Mouse (Mus musculus) CH12.LX (cell line): ENCODE results near the gene Zeb2. TPM values are rescaled to one million over a fixed set of nuclear protein-coding genes. Genes with fewer than 3 reads are reported as not detected.

Experiments used
- DNase-seq: peaks from one replicate; pipeline ENCODE4 v3.0.0-alpha.2; 2013; ENCODE audit errors: extremely low read depth
- H3K27ac ChIP-seq: 2 replicates; pipeline ENCODE4 v1.5.1; 2012; ENCODE audit warnings: low read depth, mild to moderate bottlenecking, control low read depth, moderate library complexity; ENCODE audit not compliant: insufficient read depth
- H3K27me3 ChIP-seq: replicated peaks from 2 replicates; pipeline ENCODE3; 2012; ENCODE audit warnings: inconsistent platforms
- H3K36me3 ChIP-seq, 2 experiments: replicated peaks in 1 of 2; 2 replicates each; pipeline versions ENCODE3 to v1.6.1; 2012; ENCODE audit warnings: inconsistent platforms in 1 of 2, low read length in 1 of 2, mild to moderate bottlenecking in 1 of 2, mixed read lengths in 1 of 2, moderate library complexity in 1 of 2; ENCODE audit not compliant: control insufficient read depth in 1 of 2, insufficient read depth in 1 of 2
- H3K4me1 ChIP-seq, 2 experiments: 2 replicates each; pipeline ENCODE4 v1.6.1; 2012; ENCODE audit warnings: inconsistent platforms in 1 of 2, moderate library complexity in 1 of 2; ENCODE audit not compliant: insufficient read depth in 2 of 2, control insufficient read depth in 1 of 2
- H3K4me2 ChIP-seq: 2 replicates; pipeline ENCODE4 v1.6.1; 2012; ENCODE audit warnings: low read depth, mild to moderate bottlenecking, control low read depth; ENCODE audit not compliant: poor library complexity, insufficient read depth, severe bottlenecking
- H3K4me3 ChIP-seq, 3 experiments: fragments of 150-350 bp in 1 of 3; sonication (generic) in 1 of 3; replicated peaks in 1 of 3; 2 replicates each; pipeline versions ENCODE3 to v1.5.1; 2011 to 2012; ENCODE audit warnings: low read depth in 2 of 3, low read length in 2 of 3, mild to moderate bottlenecking in 2 of 3, moderate library complexity in 2 of 3, control low read depth in 1 of 3, improper control_type of control experiment in 1 of 3, inconsistent platforms in 1 of 3, mixed read lengths in 1 of 3; ENCODE audit not compliant: poor library complexity in 1 of 3
- H3K79me2 ChIP-seq: replicated peaks from 2 replicates; pipeline ENCODE4 v1.6.1; 2012; ENCODE audit warnings: mild to moderate bottlenecking, moderate library complexity; ENCODE audit not compliant: control insufficient read depth, poor library complexity, insufficient read depth, severe bottlenecking; ENCODE audit errors: extremely low read depth
- H3K9ac ChIP-seq: 2 replicates; pipeline ENCODE4 v1.6.1; 2012; ENCODE audit warnings: low read depth, mild to moderate bottlenecking, control low read depth, moderate library complexity; ENCODE audit not compliant: insufficient read depth
- H3K9me3 ChIP-seq: replicated peaks from 2 replicates; pipeline ENCODE3; 2012; ENCODE audit warnings: low read length, inconsistent platforms, mixed read lengths
- BHLHE40 ChIP-seq: IDR thresholded peaks from 2 replicates; pipeline ENCODE4 v1.6.1; 2011; ENCODE audit warnings: mild to moderate bottlenecking, low read depth, low read length, improper control_type of control experiment
- CTCF ChIP-seq, 2 experiments: IDR thresholded peaks in 1 of 2; conservative IDR thresholded peaks in 1 of 2; 2 replicates each; pipeline ENCODE4 v1.5.1; 2011 to 2012; ENCODE audit warnings: low read depth in 2 of 2, low read length in 2 of 2, improper control_type of control experiment in 1 of 2, inconsistent platforms in 1 of 2, mild to moderate bottlenecking in 1 of 2, moderate library complexity in 1 of 2
- E2F4 ChIP-seq: IDR thresholded peaks from 2 replicates; pipeline ENCODE4 v1.6.1; 2011; ENCODE audit warnings: low read depth, low read length, improper control_type of control experiment; ENCODE audit not compliant: insufficient replicate concordance
- ELF1 ChIP-seq: IDR thresholded peaks from 2 replicates; pipeline ENCODE4 v1.6.1; 2014; ENCODE audit warnings: low read depth, mild to moderate bottlenecking, inconsistent platforms, low read length, improper control_type of control experiment
- GABPA ChIP-seq: IDR thresholded peaks from 2 replicates; pipeline ENCODE4 v1.6.1; 2012; ENCODE audit warnings: low read depth, low read length, improper control_type of control experiment, inconsistent platforms; ENCODE audit not compliant: insufficient replicate concordance
- HCFC1 ChIP-seq: IDR thresholded peaks from 2 replicates; pipeline ENCODE4 v1.6.1; 2012; ENCODE audit warnings: low read depth, mild to moderate bottlenecking, inconsistent platforms, low read length, improper control_type of control experiment
- JUND ChIP-seq: conservative IDR thresholded peaks from 2 replicates; pipeline ENCODE4 v1.6.1; 2011; ENCODE audit warnings: low read depth, low read length, improper control_type of control experiment
- KAT2A ChIP-seq: IDR thresholded peaks from 2 replicates; pipeline ENCODE4 v1.6.1; 2012; ENCODE audit warnings: low read length, improper control_type of control experiment, inconsistent platforms; ENCODE audit not compliant: insufficient replicate concordance
- MAFK ChIP-seq: IDR thresholded peaks from 2 replicates; pipeline ENCODE4 v1.6.1; 2011; ENCODE audit warnings: low read length, improper control_type of control experiment; ENCODE audit not compliant: insufficient replicate concordance
- MAX ChIP-seq: IDR thresholded peaks from 2 replicates; pipeline ENCODE4 v1.6.1; 2011; ENCODE audit warnings: low read length, improper control_type of control experiment
- MEF2A ChIP-seq: IDR thresholded peaks from 2 replicates; pipeline ENCODE4 v1.6.1; 2014; ENCODE audit warnings: low read depth, mild to moderate bottlenecking, inconsistent platforms, low read length, improper control_type of control experiment, borderline replicate concordance
- POLR2A ChIP-seq: IDR thresholded peaks from 2 replicates; pipeline ENCODE4 v1.6.1; 2011; ENCODE audit warnings: low read depth, mild to moderate bottlenecking, improper control_type of control experiment, low read length
- RAD21 ChIP-seq: IDR thresholded peaks from 2 replicates; pipeline ENCODE4 v1.6.1; 2011; ENCODE audit warnings: low read depth, mild to moderate bottlenecking, low read length, improper control_type of control experiment, moderate library complexity
- RCOR1 ChIP-seq: conservative IDR thresholded peaks from 2 replicates; pipeline ENCODE4 v1.6.1; 2012; ENCODE audit warnings: low read depth, mild to moderate bottlenecking, inconsistent platforms, low read length, improper control_type of control experiment
- SIN3A ChIP-seq: IDR thresholded peaks from 2 replicates; pipeline ENCODE4 v1.6.1; 2012; ENCODE audit warnings: low read length, improper control_type of control experiment, inconsistent platforms
- TBP ChIP-seq: conservative IDR thresholded peaks from 2 replicates; pipeline ENCODE4 v1.6.1; 2011; ENCODE audit warnings: low read depth, low read length, improper control_type of control experiment
- TCF12 ChIP-seq: IDR thresholded peaks from 2 replicates; pipeline ENCODE4 v1.6.1; 2014; ENCODE audit warnings: low read depth, mild to moderate bottlenecking, inconsistent platforms, low read length, improper control_type of control experiment
- USF1 ChIP-seq: IDR thresholded peaks from 2 replicates; pipeline ENCODE4 v1.6.1; 2014; ENCODE audit warnings: low read depth, mild to moderate bottlenecking, inconsistent platforms, low read length, improper control_type of control experiment
- ZC3H11A ChIP-seq: IDR thresholded peaks from 2 replicates; pipeline ENCODE4 v1.6.1; 2012; ENCODE audit warnings: low read depth, mild to moderate bottlenecking, inconsistent platforms, low read length, improper control_type of control experiment
- dilution Hi-C: fragments of 300-500 bp; cut with MboI; formaldehyde crosslinking; loops from 2 replicates; pipeline ENCODE4 v1.14.3; 2020; ENCODE audit warnings: low sequenced_read_pairs; ENCODE audit not compliant: extremely low pct_unique_long_range_greater_than_20kb, extremely low pct_ligation_motif_present
- in situ Hi-C: fragments of 300-500 bp; cut with MboI; formaldehyde crosslinking; loops from 3 replicates; pipeline ENCODE4 v1.14.3; 2019; ENCODE audit warnings: low sequenced_read_pairs, low pct_ligation_motif_present, low pct_unique_long_range_greater_than_20kb, mixed read lengths
- polyA plus RNA-seq: library from polyadenylated mRNA; unstranded; fragments of >175 nt; gene quantifications from 2 replicates; pipeline ENCODE4 v1.2.1, GENCODE M21; 2012; ENCODE audit warnings: low read depth; ENCODE audit not compliant: insufficient read length
- total RNA-seq, 2 experiments: library from RNA; depleted of rRNA; stranded (reverse); fragments of 300-350 nt in 1 of 2; fragments of >200 nt in 1 of 2; gene quantifications; 2 replicates each; pipeline ENCODE4 v1.2.3; 2012 to 2014

The Zeb2 gene
- total and polyA plus RNA-seq, 3 experiments = 12.9 to 25.8 (median 20.8) TPM

DNA sequence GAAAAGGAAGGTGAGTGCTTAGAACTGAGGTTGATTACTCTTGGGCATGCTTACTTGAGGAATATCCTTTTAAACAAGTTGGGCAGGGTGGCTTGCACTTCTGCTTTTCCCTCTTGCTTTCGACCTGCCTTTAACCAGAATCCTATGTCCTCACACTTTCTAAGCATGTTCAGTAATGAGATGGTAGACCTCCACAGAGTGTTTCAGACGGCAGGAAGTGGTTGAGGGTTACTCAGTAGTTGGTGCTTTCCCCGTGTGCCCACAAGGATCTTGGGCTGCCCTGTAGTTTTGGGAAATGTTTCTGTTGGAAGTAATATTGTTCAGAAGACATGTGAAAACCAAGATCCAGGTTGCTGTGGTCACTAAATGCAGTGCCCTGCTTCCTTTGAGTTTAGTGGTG is 135.5 kb downstream of the Zeb2 start:
- Histone ChIP-seq H3K4me2 (peak overlapping the region; percentile 67), H3K4me1 (peaks cover 8 to 65% of the 10 kb centered on the region in 2 experiments; a peak in 3 of 4 replicates), H3K4me3 (no peak overlapping the region), H3K36me3 (peaks cover 0 to 4% of the 10 kb centered on the region in 2 experiments), H3K9ac (no peak overlapping the region; the same call in 1 of the 2 replicates), H3K79me2 (no peaks in the 10 kb centered on the region), H3K27ac (peak overlapping the region; percentile 56), H3K27me3 (no peaks in the 10 kb centered on the region), H3K9me3 (no peaks in the 10 kb centered on the region)
- peak; percentile 78 for DNase-seq
- in situ Hi-C loops (no loop called here), dilution Hi-C loops (no loop called here)
- TF ChIP-seq MAFK (no peak), MAX (no peak), HCFC1 (no peak), MEF2A (no peak), USF1 (no peak), KAT2A (no peak), TBP (no peak), CTCF (conservative IDR thresholded peaks at IDR 0.05 in 1 of 2, IDR thresholded peaks at IDR 0.05 in 1 of 2; ENCODE audit: low read depth in 2 of 2, low read length in 2 of 2) (no peak), TCF12 (no peak), GABPA (no peak), POLR2A (no peak)

DNA sequence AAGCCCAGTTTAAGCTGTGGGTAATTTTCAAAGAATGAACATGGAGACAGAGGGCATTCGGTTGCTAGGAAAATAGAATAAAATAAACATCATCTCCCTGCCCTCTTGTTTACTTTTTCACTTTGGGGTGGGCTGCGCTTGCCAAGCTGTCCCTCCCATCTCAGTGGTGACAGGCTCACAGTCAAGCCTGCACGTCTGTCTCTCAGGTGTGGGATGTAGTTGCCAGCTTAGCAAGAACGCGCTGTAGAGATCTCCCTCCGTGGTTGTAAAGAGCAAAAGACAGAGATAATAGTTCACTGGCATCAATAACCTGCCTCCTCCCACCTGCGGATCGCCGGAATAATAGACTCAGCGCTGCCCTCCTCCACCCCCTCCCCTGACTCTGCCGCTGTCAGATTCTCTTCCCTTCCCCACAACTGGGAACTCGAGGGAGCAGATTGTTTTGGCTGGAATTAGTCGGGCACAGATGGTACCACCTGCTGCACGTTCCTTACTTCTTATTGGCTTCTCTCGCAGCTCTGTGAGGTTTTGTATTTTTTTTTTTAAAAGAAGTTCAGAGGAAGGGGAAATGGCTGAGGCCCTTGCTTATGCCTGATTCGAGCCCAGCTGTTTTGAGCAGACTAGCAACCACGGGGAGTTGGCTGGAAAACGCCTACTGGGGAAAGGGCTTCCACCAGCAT is 138.0 kb downstream of the Zeb2 start:
- dilution Hi-C loops = no loop called here

More for the DNA sequence above, 138.0 kb downstream of the Zeb2 start:
- no peak for DNase-seq
- TF ChIP-seq ZC3H11A (no peak), POLR2A (no peak), SIN3A (no peak), ELF1 (no peak), USF1 (no peak), RCOR1 (no peak), E2F4 (no peak), JUND (no peak), RAD21 (no peak), MAFK (no peak), TBP (no peak), BHLHE40 (no peak), MAX (no peak), KAT2A (no peak)
- Histone ChIP-seq H3K4me3 (no peak overlapping the region), H3K27me3 (no peaks in the 10 kb centered on the region), H3K36me3 (no peaks in the 10 kb centered on the region), H3K4me1 (peaks cover 8 to 58% of the 10 kb centered on the region in 2 experiments; a peak in 3 of 4 replicates), H3K79me2 (no peaks in the 10 kb centered on the region), H3K9me3 (no peaks in the 10 kb centered on the region), H3K27ac (no peak overlapping the region), H3K9ac (no peak overlapping the region), H3K4me2 (no peak overlapping the region)
- in situ Hi-C loops = no loop called here
